Mouse (Mus musculus): ENCODE data around the gene Gm28551. TPM values are rescaled to one million over a fixed set of nuclear protein-coding genes. Genes with fewer than 3 reads are reported as not detected.

The Gm28551 gene
- total RNA-seq, 2 experiments from 2014 or later, result not detected

DNA sequence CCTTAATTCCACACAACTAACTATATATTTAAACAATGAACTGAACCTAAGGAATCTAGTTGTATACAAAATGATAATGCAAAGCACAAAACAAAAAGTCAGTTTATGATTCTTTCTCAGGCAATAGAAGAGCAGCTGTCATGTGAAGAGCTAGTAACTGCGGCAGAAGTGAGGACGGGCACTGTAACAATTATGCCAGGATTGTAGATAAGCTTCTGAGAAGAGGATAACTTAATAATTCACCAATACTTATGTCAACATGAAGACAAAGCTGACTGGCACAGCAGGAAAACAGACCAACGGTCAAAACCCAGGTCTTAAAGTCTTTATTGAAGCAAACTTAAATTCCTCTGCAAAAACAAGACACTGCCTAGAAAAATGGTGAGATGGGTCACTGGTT is 61.3 kb downstream of the Gm28551 start:
- DNase-seq, result no peak

Other genes with a start within 250 kb of the Gm28551 start
- gene 1700019A02Rik, start 165.0 kb downstream of the Gm28551 start, total RNA-seq (2021), result not detected
- gene Pms1, start 55.6 kb downstream of the Gm28551 start, total RNA-seq (2021), result 1 to 10 TPM; 6.1 to 7.3 TPM
- gene Ormdl1, start 55.6 kb downstream of the Gm28551 start, total RNA-seq (2021), result 10 to 100 TPM; 12.0 to 12.8 TPM
- gene Gm28778, start 55.6 kb downstream of the Gm28551 start, total RNA-seq (2021), result not detected
- gene Osgepl1, start 39.0 kb downstream of the Gm28551 start, total RNA-seq (2021), result 10 to 100 TPM; 17.5 to 20.6 TPM
- gene Asdurf, start within 50 bp of the Gm28551 start, total RNA-seq (2021), result 1 to 10 TPM in 1 of 2 experiments, not detected in 1; 3.4 TPM
- gene Asnsd1, start 85 bp upstream of the Gm28551 start, total RNA-seq (2021), result 10 to 100 TPM; 32.2 to 37.5 TPM

All from adrenal gland, postnatal 10 days (tissue).